Mouse (Mus musculus): ENCODE measurements around the gene Chrnb2. TPM values are rescaled to one million over a fixed set of nuclear protein-coding genes. Genes with fewer than 3 reads are reported as not detected.

Chrnb2 gene
- total RNA-seq, 2 experiments from 2014 or later: 0.18 TPM; not detected in 1

DNA sequence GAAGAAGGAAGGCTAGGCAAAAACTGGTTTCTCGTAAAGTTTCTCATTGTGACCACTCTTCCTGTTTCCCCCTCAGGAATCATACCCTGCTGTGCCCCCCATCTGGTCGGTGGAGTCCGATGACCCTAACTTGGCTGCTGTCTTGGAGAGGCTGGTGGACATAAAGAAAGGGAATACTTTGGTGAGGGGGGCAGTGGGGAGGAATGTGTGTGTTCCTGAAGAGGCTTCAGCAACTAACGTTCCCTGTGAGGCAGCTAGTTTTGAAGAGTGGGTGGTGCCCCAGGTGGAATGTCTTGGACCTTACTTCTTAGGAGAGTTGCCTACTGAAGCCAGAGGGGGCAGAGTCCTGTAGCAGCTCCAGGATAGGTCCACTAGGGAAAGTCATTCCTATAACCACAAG lies 11.6 kb upstream of the Chrnb2 start:
- no peak for DNase-seq

DNA sequence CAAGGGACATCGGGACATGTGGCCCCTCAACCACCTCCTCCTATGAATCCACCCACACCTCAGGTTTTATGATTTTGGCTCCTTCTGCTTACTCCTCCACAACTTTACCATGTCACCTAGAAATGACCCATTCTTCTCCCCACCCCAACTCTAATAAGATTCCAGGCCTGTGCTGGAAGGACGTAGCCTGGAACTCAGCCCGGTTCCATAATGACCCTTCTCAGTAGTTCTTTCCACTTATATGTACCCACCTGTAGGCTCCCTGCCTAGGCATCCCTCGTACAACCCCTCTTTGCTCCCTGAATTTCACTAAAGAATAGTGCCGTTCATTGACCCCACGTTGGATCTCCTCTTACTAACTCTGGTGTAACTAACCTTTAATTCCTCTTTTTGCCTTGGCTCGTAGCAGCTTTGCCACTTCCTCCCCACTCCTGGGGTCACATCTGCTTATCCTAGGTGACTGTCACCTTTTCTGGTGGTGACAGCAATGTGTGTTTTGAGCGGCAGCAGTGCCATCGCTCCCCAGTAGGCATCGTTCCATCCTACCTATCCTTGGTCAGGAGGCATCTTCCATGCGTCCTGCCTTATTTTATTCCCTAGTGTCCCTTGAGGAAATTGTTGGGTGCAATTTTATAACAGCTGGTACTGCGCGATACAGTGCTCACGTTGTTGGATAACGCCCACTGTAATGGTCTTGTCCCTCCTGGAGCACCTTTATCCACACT lies 10.0 kb upstream of the Chrnb2 start:
- DNase-seq: peak in 1 of 2 experiments; percentile 32

- peak; percentile 47 to 50 for DNase-seq
Measured at GRCm38 (mm10) chr3:89773740-89774211, 9.3 kb upstream of the Chrnb2 start.

DNA sequence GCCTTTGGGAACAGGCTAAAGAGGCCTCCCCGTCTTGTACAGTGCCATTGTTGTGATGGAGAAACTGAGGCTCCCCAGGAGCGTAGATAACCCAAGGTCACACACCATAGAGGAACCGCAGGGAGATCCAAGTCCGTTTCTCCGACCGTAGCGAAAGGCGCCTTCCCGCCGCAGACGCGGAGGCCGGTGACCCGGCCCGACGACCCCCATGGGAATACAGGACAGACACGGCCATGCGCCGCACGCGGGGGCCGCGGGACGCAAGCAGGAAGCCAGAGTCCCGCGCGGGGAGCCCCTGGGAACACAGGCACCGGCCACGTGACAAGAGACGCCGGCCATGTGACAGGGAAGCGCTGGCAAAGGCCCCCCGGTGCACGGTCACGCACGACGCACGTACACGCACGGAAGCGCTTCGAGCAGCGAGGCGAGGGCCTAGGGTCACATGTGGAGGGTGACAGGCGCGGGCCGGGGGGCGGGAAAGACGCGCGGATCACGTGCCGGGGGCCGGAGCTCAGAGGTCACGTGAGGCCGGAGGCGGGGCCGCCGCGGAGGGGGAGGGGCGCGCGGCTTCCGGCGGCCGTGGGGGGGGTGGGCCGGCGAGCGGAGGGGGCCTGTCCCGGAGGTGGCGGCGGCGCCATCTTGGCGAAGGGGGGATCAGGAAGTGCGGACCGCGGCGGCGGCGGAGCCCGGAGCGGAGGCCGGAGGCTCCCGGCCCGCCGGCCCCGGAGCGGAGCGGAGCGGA lies 8.7 kb upstream of the Chrnb2 start, which contains the start of gene Ube2q1:
Gene Ube2q1, plus strand, starts transcription at position 649 of the 742 bp plus-strand sequence.
- DNase-seq: peak; percentile 95 to 98

GRCm38 (mm10) chr3:89772588-89772967 lies 8.1 kb upstream of the Chrnb2 start:
- peak; percentile 82 to 88 for DNase-seq

GRCm38 (mm10) chr3:89770425-89771002 lies 6.1 kb upstream of the Chrnb2 start:
- DNase-seq: no peak

DNA sequence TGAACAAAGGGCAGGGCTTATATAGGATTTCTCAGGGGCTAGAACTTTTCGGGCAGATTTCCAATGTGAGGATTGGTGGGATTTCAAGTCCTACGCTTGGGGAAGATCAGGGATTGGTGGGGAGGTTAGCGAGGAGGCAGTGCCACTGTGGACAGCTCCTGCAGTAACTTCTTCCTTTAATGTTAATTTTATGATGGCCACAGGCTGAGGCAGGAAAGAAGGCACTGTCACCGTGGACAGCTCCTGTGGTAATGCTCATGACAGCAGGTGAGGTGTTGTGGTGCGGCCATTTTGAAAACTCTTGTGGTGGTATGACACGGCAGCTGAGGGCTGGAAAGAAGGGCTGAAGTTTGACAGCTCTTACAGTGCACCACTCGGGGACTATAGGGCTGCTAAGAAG lies 5.2 kb upstream of the Chrnb2 start:
- DNase-seq: no peak

DNA sequence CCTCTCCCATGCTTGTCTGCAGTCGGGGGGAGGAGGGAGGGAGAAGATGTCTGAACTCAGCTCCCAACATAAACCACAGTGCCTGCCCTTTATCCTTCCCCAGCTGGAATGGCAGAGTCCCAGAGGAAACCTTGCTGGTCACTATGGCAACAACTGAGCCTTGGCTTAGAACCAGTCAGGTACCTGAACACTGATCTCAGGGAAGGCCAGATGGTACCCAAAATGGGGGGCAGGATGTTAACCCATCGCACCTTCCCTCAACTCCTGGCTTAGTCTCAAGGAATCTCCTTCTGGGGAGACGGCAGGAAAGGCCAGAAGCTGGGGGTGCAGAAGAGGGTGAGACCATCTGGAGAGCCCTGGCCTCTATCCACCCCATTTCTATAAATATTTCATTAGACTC lies 4.6 kb downstream of the Chrnb2 start:
- no peak for DNase-seq

- no peak for DNase-seq
Measured at GRCm38 (mm10) chr3:89757851-89758250, 6.6 kb downstream of the Chrnb2 start.

DNA sequence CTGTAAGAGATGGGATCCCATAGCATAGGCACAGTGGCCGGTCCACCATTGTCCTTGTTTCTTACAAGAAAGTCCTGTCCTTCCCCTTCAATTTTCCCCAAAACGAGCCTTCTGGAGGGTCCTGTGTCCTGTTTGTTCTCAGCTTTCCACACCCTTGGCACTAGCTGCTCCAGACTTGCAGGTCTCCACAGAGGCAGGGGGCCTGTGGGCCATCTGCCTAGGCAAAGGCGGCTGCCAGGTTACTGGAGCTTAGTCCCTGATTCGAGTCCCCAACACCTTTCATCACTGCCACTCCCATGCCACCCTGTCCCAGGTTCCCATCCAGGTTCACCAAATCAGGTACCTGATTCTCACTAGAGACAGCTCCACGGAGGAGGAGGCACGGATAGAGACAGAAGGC lies 9.1 kb downstream of the Chrnb2 start:
- DNase-seq: no peak

- no peak for DNase-seq
Measured at GRCm38 (mm10) chr3:89752307-89752706, 12.1 kb downstream of the Chrnb2 start.

DNA sequence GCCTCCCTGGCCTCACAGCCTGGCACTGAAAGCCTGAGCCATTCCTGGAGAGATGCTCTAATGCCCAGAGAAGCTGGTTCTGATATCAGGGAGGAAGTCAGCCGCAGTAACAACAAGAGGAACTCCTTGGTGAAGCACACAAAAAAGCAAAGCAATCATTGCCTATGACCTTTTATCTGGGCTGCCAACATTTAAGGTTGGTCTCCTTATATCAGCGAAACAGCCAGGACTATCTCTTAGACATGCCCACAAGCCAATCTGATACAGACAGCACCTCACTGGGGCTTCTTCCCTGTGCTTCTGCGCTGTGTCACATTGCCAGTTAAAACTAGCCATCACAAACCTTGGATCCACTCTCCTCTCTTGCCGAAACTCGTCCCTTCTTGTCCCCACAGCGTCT lies 25.9 kb downstream of the Chrnb2 start:
- no peak for DNase-seq

GRCm38 (mm10) chr3:89732091-89732490 lies 32.3 kb downstream of the Chrnb2 start:
- DNase-seq: no peak

- DNase-seq: peak; percentile 90 to 95
Measured at GRCm38 (mm10) chr3:89730350-89731331, 33.8 kb downstream of the Chrnb2 start.

GRCm38 (mm10) chr3:89728848-89729247 lies 35.6 kb downstream of the Chrnb2 start:
- no peak for DNase-seq

DNA sequence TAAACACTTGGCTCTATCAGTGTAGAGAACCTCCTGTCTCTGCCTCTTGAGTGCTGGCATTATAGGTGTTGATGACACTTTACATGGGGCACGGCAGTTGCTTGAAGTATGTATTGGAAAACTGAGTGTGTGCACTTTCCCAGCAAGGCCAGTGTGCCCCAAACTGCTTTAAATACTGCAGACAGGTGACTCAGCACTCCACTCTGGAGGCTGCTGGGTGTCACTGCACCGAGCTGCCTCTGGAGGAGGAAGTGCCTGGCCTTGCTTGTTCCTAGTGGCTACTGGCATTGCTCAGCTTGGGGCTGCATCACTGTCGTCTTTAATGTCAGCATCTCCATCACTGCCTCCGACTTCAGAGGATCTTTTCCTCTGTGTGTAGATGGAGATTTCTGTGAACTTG lies 37.4 kb downstream of the Chrnb2 start:
- DNase-seq: peak; percentile 29 to 45

- DNase-seq: no peak
Measured at GRCm38 (mm10) chr3:89723400-89724084, 40.9 kb downstream of the Chrnb2 start.

DNA sequence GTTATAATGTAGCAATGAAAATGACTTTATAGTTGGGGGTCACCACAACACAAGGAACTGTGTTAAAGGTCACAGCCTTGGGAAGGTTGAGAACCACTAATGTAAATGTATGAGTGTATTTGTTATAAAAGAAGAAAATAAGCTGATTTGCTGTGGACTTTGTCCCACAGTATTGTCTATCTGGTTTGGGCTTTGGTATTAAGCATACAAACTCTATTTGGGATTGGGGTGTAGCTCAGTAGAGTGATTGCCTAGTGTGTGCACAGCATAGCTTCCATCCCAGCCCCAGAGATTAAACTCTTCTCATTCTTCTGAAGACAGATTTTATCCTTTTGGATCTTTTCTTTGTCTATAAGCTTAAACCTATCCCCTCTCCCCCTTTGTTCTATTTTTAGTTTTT lies 42.4 kb downstream of the Chrnb2 start:
- DNase-seq: no peak

DNA sequence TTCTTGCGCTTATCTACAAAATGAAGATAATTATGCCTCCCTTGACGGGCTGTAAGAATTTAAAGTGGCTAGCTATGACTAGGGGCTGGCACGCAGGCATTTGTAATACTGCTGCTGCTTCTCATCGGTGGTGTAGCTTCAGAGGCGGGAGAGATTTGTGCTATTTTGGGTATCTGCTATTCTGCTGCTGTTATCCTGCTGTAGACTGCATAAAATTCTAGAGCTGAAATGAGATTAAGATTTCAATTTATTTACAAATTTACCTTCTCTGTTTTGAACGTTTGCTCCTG lies 48.5 kb downstream of the Chrnb2 start:
- DNase-seq: no peak

- DNase-seq: peak; percentile 27 to 51
Measured at GRCm38 (mm10) chr3:89715207-89715966, 49.0 kb downstream of the Chrnb2 start.
